17 mouse cellular contexts compared by ENCODE assay signal in the genomic region with DNA sequence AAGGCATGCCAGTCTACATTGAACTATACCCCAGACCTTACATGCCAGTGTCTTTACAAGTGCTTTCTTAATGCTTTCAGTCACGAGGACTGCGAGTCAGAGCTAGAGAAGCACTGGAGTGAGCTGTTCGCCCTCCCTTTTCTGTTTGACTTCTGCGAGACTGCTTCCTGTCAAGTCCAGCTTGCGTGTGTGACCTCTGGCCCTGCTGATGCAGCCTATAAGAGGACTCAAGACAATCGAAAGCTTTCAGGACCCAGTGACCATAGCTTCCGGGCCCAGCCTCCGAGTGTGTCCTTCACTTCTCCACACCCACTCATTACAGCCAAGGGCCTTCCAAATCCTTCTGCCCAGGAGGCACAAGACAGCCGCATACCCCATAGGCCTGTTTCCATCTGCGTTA. TPM values are rescaled to one million over a fixed set of nuclear protein-coding genes. Genes with fewer than 3 reads are reported as not detected.
DNase-seq lines count a peak whose midpoint lies in the region; ATAC-seq and TF ChIP-seq lines count a peak whose summit lies in the region.
"Had no signal": no experiment of that assay in that cellular context is flagged by ENCODE, and none has a peak within 500 bp of the region (broad histone marks: within the 10 kb centered on the region; RNA-seq: fewer than 3 reads in every experiment).

No protein-coding gene starts in this region.

- no peaks in the 10 kb centered on the region for H3K36me3 ChIP-seq in kidney, postnatal 0 days (ENCODE audit: insufficient read depth, low read length)
- H3K36me3 ChIP-seq: forebrain, embryonic 15.5 days; limb, embryonic 13.5 days; liver, embryonic 15.5 days; neural tube, embryonic 12.5 days had no signal

- H3K4me3 ChIP-seq in gastrocnemius, adult 2 months = no peak overlapping the region
- H3K4me3 ChIP-seq in kidney, postnatal 0 days (replicated peaks; ENCODE audit: low read depth, low read length) = no peak overlapping the region
- H3K4me3 ChIP-seq: forebrain, embryonic 15.5 days; limb, embryonic 13.5 days; liver, embryonic 15.5 days; megakaryocyte, embryonic 14.5 days; neural tube, embryonic 12.5 days had no signal

- H3K4me1 ChIP-seq in kidney, postnatal 0 days (replicated peaks; ENCODE audit: insufficient read depth, low read length) = no peaks in the 10 kb centered on the region; the same call in 1 of the 2 replicates
- H3K4me1 ChIP-seq: forebrain, embryonic 15.5 days; liver, embryonic 15.5 days; neural tube, embryonic 12.5 days had no signal

- no peak overlapping the region for H3K4me2 ChIP-seq in kidney, postnatal 0 days (ENCODE audit: low read length)
- H3K4me2 ChIP-seq: forebrain, embryonic 15.5 days; limb, embryonic 13.5 days; liver, embryonic 15.5 days; neural tube, embryonic 12.5 days had no signal

- no peak overlapping the region for H3K9ac ChIP-seq in kidney, postnatal 0 days (ENCODE audit: low read depth, low read length)
- H3K9ac ChIP-seq: forebrain, embryonic 15.5 days; limb, embryonic 13.5 days; liver, embryonic 15.5 days; neural tube, embryonic 12.5 days had no signal

- intact Hi-C loops in gastrocnemius, adult 2 months (cut with DNase I) = no loop called here
- intact Hi-C loops in gastrocnemius, postnatal 36 days (cut with DNase I) = no loop called here

- no peaks in the 10 kb centered on the region for H3K27me3 ChIP-seq in kidney, postnatal 0 days (ENCODE audit: insufficient read depth, low read length)
- H3K27me3 ChIP-seq: forebrain, embryonic 15.5 days; limb, embryonic 13.5 days; neural tube, embryonic 12.5 days had no signal

- H3K9me3 ChIP-seq in kidney, postnatal 0 days (replicated peaks; ENCODE audit: low read length) = no peaks in the 10 kb centered on the region
- H3K9me3 ChIP-seq: forebrain, embryonic 15.5 days; limb, embryonic 13.5 days; liver, embryonic 15.5 days; neural tube, embryonic 12.5 days had no signal

- TF ChIP-seq CTCF in gastrocnemius, adult 2 months (IDR thresholded peaks at IDR 0.05) = no peak
- TF ChIP-seq CTCF in kidney, postnatal 0 days (IDR thresholded peaks at IDR 0.05; ENCODE audit: low read depth) = no peak

- peak; percentile 58; the same call in 1 of the 2 replicates for ATAC-seq in kidney, postnatal 0 days (replicated peaks; ENCODE audit: low FRiP score, low read depth)
- ATAC-seq: activated CD4-positive, CD25-positive, alpha-beta regulatory T cell, adult 4 months; CD4-positive, CD25-positive, alpha-beta regulatory T cell, adult 4 months; forebrain, embryonic 15.5 days had no signal

- WGBS in kidney, postnatal 0 days = 36% methylated on average over 10 of the region's 10 CpGs

- no peak for DNase-seq in gastrocnemius, adult 2 months
- no peak for DNase-seq in gastrocnemius, postnatal 36 days
- peak; percentile 34 for DNase-seq in kidney, postnatal 0 days (ENCODE audit: low spot score)
- DNase-seq in kidney, adult 9 months = no peak
- DNase-seq in adipocyte (ENCODE audit: low spot score) = peak; percentile 6
- DNase-seq in lung, postnatal 4 days = peak; percentile 17 to 47
- no peak for DNase-seq in retina, embryonic 14.5 days (ENCODE audit: low spot score)
- DNase-seq: cerebellum, adult 11-12 months; cerebellum, postnatal 36 days had no signal

- H3K27ac ChIP-seq in gastrocnemius, adult 2 months = 0 out of 2 replicates have a peak overlapping the region, but pooled peaks have one; percentile 5
- no peak overlapping the region for H3K27ac ChIP-seq in kidney, postnatal 0 days
- H3K27ac ChIP-seq: forebrain, embryonic 15.5 days; limb, embryonic 13.5 days; liver, embryonic 15.5 days; neural tube, embryonic 12.5 days had no signal

RNA-seq across cellular contexts. Expression of a gene that starts 32.1 kb away (rescaled TPM):
- 1 to 10 TPM; 2.5 to 3.1 TPM for total RNA-seq in gastrocnemius, adult 2 months (2021)
- total RNA-seq in gastrocnemius, postnatal 36 days (2021) = 1 to 10 TPM; 1.9 to 2.2 TPM
- polyA plus RNA-seq in kidney, postnatal 0 days (2015; fragmentation: Nextera tagmentation; extraction: Ambion mirVana) = 6.8 and 7.0 TPM in 2 replicates
- total RNA-seq: MEL had no signal
- polyA plus RNA-seq: activated CD4-positive, CD25-positive, alpha-beta regulatory T cell, adult 4 months; CD4-positive, CD25-positive, alpha-beta regulatory T cell, adult 4 months had no signal

Comparison
In these comparisons a context has a peak if more than half of its experiments do, and no peak if none do; other contexts are left out.
1. DNase-seq: peak in kidney, postnatal 0 days (single experiment), adipocyte (single experiment) and lung, postnatal 4 days (2 of 2); none in gastrocnemius, adult 2 months (single experiment), gastrocnemius, postnatal 36 days (0 of 2), kidney, adult 9 months (single experiment) and retina, embryonic 14.5 days (single experiment).